Mouse (Mus musculus) midbrain, embryonic 12.5 days (tissue): ENCODE data around the gene Shisa8. TPM values are rescaled to one million over a fixed set of nuclear protein-coding genes. Genes with fewer than 3 reads are reported as not detected.

Experiments used
- ATAC-seq: fragments of 200-750 bp; cut with Nextera tagmentation; 2 replicates; pipeline ENCODE4 v1.8.0; 2017; ENCODE audit warnings: low read depth, moderate TSS enrichment, moderate library complexity; ENCODE audit not compliant: low FRiP score
- H3K27ac ChIP-seq: fragments of 300-500 bp; sonication (generic); replicated peaks from 2 replicates; pipeline ENCODE4 v1.5.1; 2016; ENCODE audit warnings: mild to moderate bottlenecking
- H3K27me3 ChIP-seq: fragments of 300-500 bp; sonication (generic); 2 replicates; pipeline ENCODE4 v1.6.1; 2016; ENCODE audit warnings: mild to moderate bottlenecking
- H3K36me3 ChIP-seq: fragments of 300-500 bp; sonication (generic); 2 replicates; pipeline ENCODE4 v1.6.1; 2016
- H3K4me1 ChIP-seq: fragments of 300-500 bp; sonication (generic); 2 replicates; pipeline ENCODE4 v1.6.1; 2016
- H3K4me2 ChIP-seq: fragments of 300-500 bp; sonication (generic); replicated peaks from 2 replicates; pipeline ENCODE4 v1.6.1; 2016; ENCODE audit warnings: mild to moderate bottlenecking, moderate library complexity
- H3K4me3 ChIP-seq: fragments of 300-500 bp; sonication (generic); 2 replicates; pipeline ENCODE4 v1.5.1; 2016; ENCODE audit warnings: mild to moderate bottlenecking
- H3K9ac ChIP-seq: fragments of 300-500 bp; sonication (generic); replicated peaks from 2 replicates; pipeline ENCODE4 v1.6.1; 2016; ENCODE audit warnings: mild to moderate bottlenecking, moderate library complexity
- H3K9me3 ChIP-seq: fragments of 300-500 bp; sonication (generic); 2 replicates; pipeline ENCODE4 v1.6.1; 2016; ENCODE audit warnings: mild to moderate bottlenecking
- WGBS: fragments of 180-500 bp; shearing (Covaris S2); methylation state at CpG from one replicate; pipeline ENCODE4 v1.1.7; 2016; 5-methylcytosine and 5-hydroxymethylcytosine counted together
- polyA plus RNA-seq: library from polyadenylated mRNA; unstranded; fragments of >200 nt; fragmentation: Nextera tagmentation; extraction: Ambion mirVana; gene quantifications from 2 replicates; pipeline ENCODE4 v1.2.1, GENCODE M21; 2016

Shisa8 gene
- polyA plus RNA-seq, 1 experiment from 2014 or later = 0.80 TPM

- WGBS = 61% methylated on average over 14 of the region's 14 CpGs
- no peak overlapping the region for H3K4me3 ChIP-seq
- no peaks in the 10 kb centered on the region for H3K9me3 ChIP-seq
- peaks cover 66% of the 10 kb centered on the region for H3K27me3 ChIP-seq
- no peak overlapping the region for H3K9ac ChIP-seq
- peaks cover 39% of the 10 kb centered on the region for H3K4me1 ChIP-seq
- no peak overlapping the region for H3K27ac ChIP-seq
- H3K4me2 ChIP-seq = no peak overlapping the region
- ATAC-seq = no peak
- no peaks in the 10 kb centered on the region for H3K36me3 ChIP-seq
Observed at GRCm38 (mm10) chr15:82221104-82221860, 8.7 kb upstream of the Shisa8 start.

- no peak overlapping the region for H3K4me2 ChIP-seq
- WGBS = 72% methylated on average over 11 of the region's 12 CpGs
- H3K4me3 ChIP-seq = no peak overlapping the region
- no peaks in the 10 kb centered on the region for H3K36me3 ChIP-seq
- no peak overlapping the region for H3K27ac ChIP-seq
- no peaks in the 10 kb centered on the region for H3K9me3 ChIP-seq
- no peak overlapping the region for H3K9ac ChIP-seq
- peaks cover 66% of the 10 kb centered on the region for H3K27me3 ChIP-seq
- no peak for ATAC-seq
- peaks cover 43% of the 10 kb centered on the region for H3K4me1 ChIP-seq
Observed at GRCm38 (mm10) chr15:82220003-82220675, 7.5 kb upstream of the Shisa8 start.

GRCm38 (mm10) chr15:82218778-82219666 lies 6.4 kb upstream of the Shisa8 start:
- no peaks in the 10 kb centered on the region for H3K36me3 ChIP-seq
- no peak for ATAC-seq
- WGBS = 84% methylated on average over 26 of the region's 26 CpGs
- H3K4me2 ChIP-seq = no peak overlapping the region
- H3K27me3 ChIP-seq = peaks cover 66% of the 10 kb centered on the region
- no peak overlapping the region for H3K27ac ChIP-seq
- no peaks in the 10 kb centered on the region for H3K9me3 ChIP-seq
- no peak overlapping the region for H3K9ac ChIP-seq
- no peak overlapping the region for H3K4me3 ChIP-seq
- H3K4me1 ChIP-seq = peaks cover 37% of the 10 kb centered on the region

- no peaks in the 10 kb centered on the region for H3K9me3 ChIP-seq
- H3K36me3 ChIP-seq = no peaks in the 10 kb centered on the region
- no peak for ATAC-seq
- no peak overlapping the region for H3K4me2 ChIP-seq
- no peak overlapping the region for H3K9ac ChIP-seq
- H3K27ac ChIP-seq = no peak overlapping the region
- no peak overlapping the region for H3K4me3 ChIP-seq
- whole genome bisulfite sequencing = 26% methylated on average over 9 of the region's 9 CpGs
- peaks cover 66% of the 10 kb centered on the region for H3K27me3 ChIP-seq
- peaks cover 29% of the 10 kb centered on the region for H3K4me1 ChIP-seq
Observed at GRCm38 (mm10) chr15:82217980-82218379, 5.4 kb upstream of the Shisa8 start.

GRCm38 (mm10) chr15:82217039-82217438 lies 4.4 kb upstream of the Shisa8 start:
- no peak for ATAC-seq
- no peak overlapping the region for H3K9ac ChIP-seq
- no peak overlapping the region for H3K4me3 ChIP-seq
- peaks cover 36% of the 10 kb centered on the region for H3K4me1 ChIP-seq
- H3K9me3 ChIP-seq = no peaks in the 10 kb centered on the region
- H3K36me3 ChIP-seq = no peaks in the 10 kb centered on the region
- H3K27me3 ChIP-seq = peaks cover 66% of the 10 kb centered on the region
- 10% methylated on average over 7 of the region's 7 CpGs for WGBS
- H3K27ac ChIP-seq = no peak overlapping the region
- H3K4me2 ChIP-seq = no peak overlapping the region

- no peak overlapping the region for H3K9ac ChIP-seq
- no peak overlapping the region for H3K27ac ChIP-seq
- no peak for ATAC-seq
- peaks cover 44% of the 10 kb centered on the region for H3K4me1 ChIP-seq
- H3K4me3 ChIP-seq = no peak overlapping the region
- H3K9me3 ChIP-seq = no peaks in the 10 kb centered on the region
- peaks cover 71% of the 10 kb centered on the region for H3K27me3 ChIP-seq
- H3K36me3 ChIP-seq = no peaks in the 10 kb centered on the region
- 49% methylated on average over 20 of the region's 20 CpGs for WGBS
- H3K4me2 ChIP-seq = no peak overlapping the region
Observed at GRCm38 (mm10) chr15:82216142-82216827, 3.7 kb upstream of the Shisa8 start.

GRCm38 (mm10) chr15:82215332-82216046 lies 2.9 kb upstream of the Shisa8 start:
- Histone ChIP-seq H3K4me2 (no peak overlapping the region), H3K9me3 (no peaks in the 10 kb centered on the region)

GRCm38 (mm10) chr15:82213222-82213621 lies 607 bp upstream of the Shisa8 start:
- ATAC-seq = no peak
- Histone ChIP-seq H3K9ac (no peak overlapping the region), H3K4me3 (peak overlapping the region; percentile 41; the same call in 1 of the 2 replicates), H3K36me3 (no peaks in the 10 kb centered on the region), H3K27ac (no peak overlapping the region), H3K9me3 (no peaks in the 10 kb centered on the region), H3K27me3 (peaks cover 95% of the 10 kb centered on the region), H3K4me1 (peaks cover 38% of the 10 kb centered on the region), H3K4me2 (no peak overlapping the region; the same call in 1 of the 2 replicates)
- WGBS = 12% methylated on average over 4 of the region's 4 CpGs

More at GRCm38 (mm10) chr15:82215332-82216046, 2.9 kb upstream of the Shisa8 start:
- Histone ChIP-seq H3K9ac (no peak overlapping the region), H3K36me3 (no peaks in the 10 kb centered on the region), H3K27ac (no peak overlapping the region), H3K4me1 (peaks cover 46% of the 10 kb centered on the region), H3K4me3 (no peak overlapping the region), H3K27me3 (peaks cover 74% of the 10 kb centered on the region)
- 34% methylated on average over 11 of the region's 11 CpGs for WGBS
- no peak for ATAC-seq

GRCm38 (mm10) chr15:82211911-82212751 lies 484 bp downstream of the Shisa8 start:
- peak; percentile 41 for ATAC-seq
- under 1% methylated on average over 93 of the region's 112 CpGs for WGBS
- Histone ChIP-seq H3K4me1 (peaks cover 44% of the 10 kb centered on the region), H3K4me3 (peak overlapping the region; percentile 41), H3K36me3 (no peaks in the 10 kb centered on the region), H3K4me2 (peak overlapping the region; percentile 62), H3K27me3 (peaks cover 99% of the 10 kb centered on the region), H3K9ac (peak overlapping the region; percentile 37; the same call in 1 of the 2 replicates), H3K9me3 (no peaks in the 10 kb centered on the region), H3K27ac (no peak overlapping the region)

GRCm38 (mm10) chr15:82211281-82211680 lies 1.3 kb downstream of the Shisa8 start:
- H3K36me3 ChIP-seq = peaks cover 4% of the 10 kb centered on the region
- peak overlapping the region; percentile 62 for H3K4me2 ChIP-seq
- no peak for ATAC-seq
- no peak overlapping the region for H3K27ac ChIP-seq
- peak overlapping the region; percentile 41 for H3K4me3 ChIP-seq
- no peaks in the 10 kb centered on the region for H3K9me3 ChIP-seq
- no peak overlapping the region for H3K9ac ChIP-seq
- WGBS = 5% methylated on average over 10 of the region's 11 CpGs
- peaks cover 99% of the 10 kb centered on the region for H3K27me3 ChIP-seq
- peaks cover 44% of the 10 kb centered on the region for H3K4me1 ChIP-seq
